Mouse (Mus musculus) layer of hippocampus, adult 8-10 months (tissue): Measurements from ENCODE around the gene Hadhb. TPM values are rescaled to one million over a fixed set of nuclear protein-coding genes. Genes with fewer than 3 reads are reported as not detected.
A peak's percentile ranks its signal among the peaks of the same experiment; 100 is the strongest.

Experiments used
- DNase-seq, 2 experiments: peaks; one replicate each; pipeline ENCODE4 v3.0.0; 2022; ENCODE audit warnings: low spot score in 2 of 2
- total RNA-seq, 4 experiments: library from RNA; stranded (reverse); gene quantifications; 2 replicates each; pipeline ENCODE4 v1.2.4; 2022

Hadhb gene
- total RNA-seq, 4 experiments from 2014 or later = 85.7 to 106 (median 100) TPM

- no peak for DNase-seq
These were observed 27.0 kb upstream of the Hadhb start for GRCm38 (mm10) chr5:30127921-30128597.

- no peak for DNase-seq
These were observed 26.4 kb upstream of the Hadhb start for GRCm38 (mm10) chr5:30128680-30129079.

- DNase-seq = no peak
These were observed 23.8 kb upstream of the Hadhb start for GRCm38 (mm10) chr5:30131246-30131645.

- DNase-seq = no peak
These were observed 22.9 kb upstream of the Hadhb start for GRCm38 (mm10) chr5:30132173-30132572.

GRCm38 (mm10) chr5:30135711-30136231, 19.3 kb upstream of the Hadhb start:
- DNase-seq = no peak

GRCm38 (mm10) chr5:30137271-30137670, 17.8 kb upstream of the Hadhb start:
- DNase-seq = no peak

- DNase-seq = no peak
These were observed 16.9 kb upstream of the Hadhb start for GRCm38 (mm10) chr5:30138193-30138592.

GRCm38 (mm10) chr5:30146526-30146925, 8.5 kb upstream of the Hadhb start:
- no peak for DNase-seq

GRCm38 (mm10) chr5:30148133-30148920, 6.7 kb upstream of the Hadhb start:
- no peak for DNase-seq

GRCm38 (mm10) chr5:30152007-30152406, 3.0 kb upstream of the Hadhb start:
- DNase-seq = no peak

GRCm38 (mm10) chr5:30152413-30152812, 2.6 kb upstream of the Hadhb start:
- no peak for DNase-seq

- no peak for DNase-seq
These were observed 1.8 kb upstream of the Hadhb start for GRCm38 (mm10) chr5:30153222-30153621.

GRCm38 (mm10) chr5:30154013-30154412, 1.0 kb upstream of the Hadhb start:
- DNase-seq = no peak

- no peak for DNase-seq
These were observed 346 bp downstream of the Hadhb start for GRCm38 (mm10) chr5:30155395-30155792.

- no peak for DNase-seq
These were observed 977 bp downstream of the Hadhb start for GRCm38 (mm10) chr5:30155821-30156629.

- peak in 1 of 2 experiments; percentile 11 for DNase-seq
These were observed 4.6 kb downstream of the Hadhb start for GRCm38 (mm10) chr5:30159601-30160000.

GRCm38 (mm10) chr5:30161836-30162235, 6.8 kb downstream of the Hadhb start:
- DNase-seq = no peak

- no peak for DNase-seq
These were observed 7.3 kb downstream of the Hadhb start for GRCm38 (mm10) chr5:30162339-30162738.

- no peak for DNase-seq
These were observed 10.3 kb downstream of the Hadhb start for GRCm38 (mm10) chr5:30165234-30165946.

- no peak for DNase-seq
These were observed 15.4 kb downstream of the Hadhb start for GRCm38 (mm10) chr5:30170303-30170940.

- no peak for DNase-seq
These were observed 17.1 kb downstream of the Hadhb start for GRCm38 (mm10) chr5:30172115-30172514.
